In the genomic region with DNA sequence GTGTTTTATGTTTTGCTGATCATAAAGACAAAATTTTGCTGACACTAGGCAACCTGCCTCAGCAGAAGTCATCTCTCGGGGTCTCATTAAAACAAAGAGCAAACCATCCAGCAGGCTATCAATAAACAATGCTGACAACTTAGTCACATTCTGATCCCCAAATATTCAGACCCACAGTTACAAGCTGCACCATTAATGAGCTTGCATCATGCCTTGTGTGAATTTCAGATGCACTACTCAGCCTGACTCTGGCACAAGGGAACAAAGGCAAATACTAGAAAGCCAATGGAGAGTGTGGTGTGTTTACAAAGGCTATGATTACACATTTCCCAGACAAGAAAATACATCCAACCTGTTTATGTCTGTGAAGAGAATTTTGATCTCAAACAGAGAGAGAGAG, we compare ENCODE assay signal across 22 mouse cellular contexts. TPM values are rescaled to one million over a fixed set of nuclear protein-coding genes. Genes with fewer than 3 reads are reported as not detected.
"Had no signal": no experiment of that assay in that cellular context is flagged by ENCODE, and none has a peak within 500 bp of the region (broad histone marks: within the 10 kb centered on the region; RNA-seq: fewer than 3 reads in every experiment).

No protein-coding gene starts in this region.

- ATAC-seq: intestine, embryonic 16.5 days; liver, postnatal 0 days; lung, postnatal 0 days had no signal

- H3K9me3 ChIP-seq: limb, embryonic 12.5 days; limb, embryonic 15.5 days; neural tube, embryonic 15.5 days; stomach, embryonic 15.5 days had no signal

- H3K4me2 ChIP-seq: limb, embryonic 12.5 days; limb, embryonic 15.5 days; liver, embryonic 11.5 days; lung, embryonic 14.5 days; neural tube, embryonic 15.5 days; stomach, embryonic 15.5 days had no signal

- H3K36me3 ChIP-seq: limb, embryonic 12.5 days; limb, embryonic 15.5 days; neural tube, embryonic 15.5 days; stomach, embryonic 15.5 days had no signal

- H3K27ac ChIP-seq: limb, embryonic 12.5 days; limb, embryonic 15.5 days; liver, embryonic 14.5 days; macrophage; neural tube, embryonic 15.5 days; stomach, embryonic 15.5 days had no signal

- DNase-seq: kidney, adult 18-20 months; kidney, adult 9 months; kidney, postnatal 14 days; kidney, postnatal 4 days; left cerebral cortex, postnatal 4 days; liver, postnatal 0 days; lung, embryonic 14.5 days; right cerebral cortex, adult 18-20 months; right cerebral cortex, postnatal 14 days; right cerebral cortex, postnatal 4 days; thymus, postnatal 25 days had no signal

- H3K4me3 ChIP-seq: limb, embryonic 12.5 days; limb, embryonic 15.5 days; myocyte; neural tube, embryonic 15.5 days; stomach, embryonic 15.5 days had no signal

- H3K4me1 ChIP-seq: limb, embryonic 12.5 days; limb, embryonic 15.5 days; neural tube, embryonic 15.5 days; stomach, embryonic 15.5 days had no signal

- H3K9ac ChIP-seq: limb, embryonic 12.5 days; limb, embryonic 15.5 days; liver, embryonic 14.5 days; liver, postnatal 0 days; lung, embryonic 14.5 days; neural tube, embryonic 15.5 days; stomach, embryonic 15.5 days had no signal

- H3K27me3 ChIP-seq: limb, embryonic 12.5 days; limb, embryonic 15.5 days; neural tube, embryonic 15.5 days; stomach, embryonic 15.5 days had no signal

RNA-seq across cellular contexts. Expression of a gene that starts 5.5 kb away (rescaled TPM):
- polyA plus RNA-seq: myocyte had no signal

RNA-seq across cellular contexts. Expression of a gene that starts 17.1 kb away (rescaled TPM):
- polyA plus RNA-seq: myocyte had no signal

RNA-seq across cellular contexts. Expression of a gene that starts 28.5 kb away (rescaled TPM):
- polyA plus RNA-seq: limb, embryonic 12.5 days; limb, embryonic 15.5 days; liver, embryonic 11.5 days; macrophage; myocyte; neural tube, embryonic 11.5 days; stomach, embryonic 15.5 days had no signal
